Mouse (Mus musculus): ENCODE data around the gene Ankrd35.

DNA sequence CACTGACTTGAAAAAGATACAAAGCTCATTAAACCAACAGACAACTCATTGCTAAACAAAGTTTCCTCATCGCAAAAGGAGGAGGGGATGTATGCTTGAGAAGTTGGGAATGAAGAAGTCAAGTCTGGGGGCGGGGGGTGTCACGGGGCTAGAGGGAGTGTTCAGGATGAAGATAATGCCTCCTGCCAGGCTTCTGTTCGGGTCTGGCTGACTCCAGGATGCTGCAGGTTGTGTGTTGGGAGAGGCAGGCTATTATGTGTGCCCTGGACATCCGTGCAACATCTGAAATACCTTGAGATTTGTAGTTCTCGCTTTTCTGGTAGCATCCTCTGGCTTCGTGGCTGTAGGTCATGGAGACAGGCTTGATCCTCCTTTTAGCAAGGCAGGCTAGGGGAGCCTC lies 8.5 kb downstream of the Ankrd35 start:
- TF ChIP-seq CTCF (IDR thresholded peaks at IDR 0.05; ENCODE audit: borderline replicate concordance, insufficient read depth, low read length) (no peak), POLR2A (IDR thresholded peaks at IDR 0.05; ENCODE audit: low read depth, low read length) (no peak)
